Mouse (Mus musculus) thymus, adult 2 months (tissue): ENCODE measurements around the gene Psmb3. TPM values are rescaled to one million over a fixed set of nuclear protein-coding genes. Genes with fewer than 3 reads are reported as not detected.

Experiments
- DNase-seq: peaks from one replicate; pipeline ENCODE4 v3.0.0; 2021
- H3K27ac ChIP-seq: fragments of 200-500 bp; 2 replicates; pipeline ENCODE4 v1.5.1; 2012; ENCODE audit warnings: low read length, control low read depth; ENCODE audit not compliant: control insufficient read depth, insufficient read depth
- H3K27me3 ChIP-seq: fragments of 200-500 bp; 2 replicates; pipeline ENCODE4 v1.6.1; 2012; ENCODE audit warnings: mild to moderate bottlenecking, low read length, moderate library complexity, mixed read lengths; ENCODE audit not compliant: control insufficient read depth, insufficient read depth
- H3K36me3 ChIP-seq: fragments of 200-500 bp; 2 replicates; pipeline ENCODE4 v1.6.1; 2012; ENCODE audit warnings: mild to moderate bottlenecking, low read length, moderate library complexity; ENCODE audit not compliant: control insufficient read depth, insufficient read depth
- H3K4me1 ChIP-seq: fragments of 200-500 bp; replicated peaks from 2 replicates; pipeline ENCODE4 v1.6.1; 2012; ENCODE audit warnings: low read length; ENCODE audit not compliant: control insufficient read depth, insufficient read depth
- H3K4me3 ChIP-seq: fragments of 200-500 bp; 2 replicates; pipeline ENCODE4 v1.5.1; 2012; ENCODE audit warnings: mild to moderate bottlenecking, low read length, control low read depth, moderate library complexity; ENCODE audit not compliant: control insufficient read depth, insufficient read depth
- CTCF ChIP-seq: fragments of 200-500 bp; IDR thresholded peaks from 2 replicates; pipeline ENCODE4 v1.5.1; 2012; ENCODE audit warnings: mild to moderate bottlenecking, control low read depth, low read length, moderate library complexity, borderline replicate concordance; ENCODE audit not compliant: control insufficient read depth, poor library complexity, insufficient read depth; ENCODE audit errors: extremely low read depth
- POLR2A ChIP-seq: fragments of 200-500 bp; IDR thresholded peaks from 2 replicates; pipeline ENCODE4 v1.6.1; 2012; ENCODE audit warnings: mild to moderate bottlenecking, low read length, control low read depth, moderate library complexity; ENCODE audit not compliant: control insufficient read depth, poor library complexity, insufficient read depth; ENCODE audit errors: extremely low read depth
- WGBS: fragments of 180-500 bp; shearing (Covaris S2); methylation state at CpG from one replicate; pipeline ENCODE4 v1.1.7; 2018; 5-methylcytosine and 5-hydroxymethylcytosine counted together
- polyA plus RNA-seq: library from polyadenylated mRNA; depleted of rRNA; stranded (reverse); fragments of >200 nt; gene quantifications from 2 replicates; pipeline ENCODE4 v1.2.3, GENCODE M21; 2012

Psmb3 gene
- polyA plus RNA-seq, 1 experiment, result 477 TPM

DNA sequence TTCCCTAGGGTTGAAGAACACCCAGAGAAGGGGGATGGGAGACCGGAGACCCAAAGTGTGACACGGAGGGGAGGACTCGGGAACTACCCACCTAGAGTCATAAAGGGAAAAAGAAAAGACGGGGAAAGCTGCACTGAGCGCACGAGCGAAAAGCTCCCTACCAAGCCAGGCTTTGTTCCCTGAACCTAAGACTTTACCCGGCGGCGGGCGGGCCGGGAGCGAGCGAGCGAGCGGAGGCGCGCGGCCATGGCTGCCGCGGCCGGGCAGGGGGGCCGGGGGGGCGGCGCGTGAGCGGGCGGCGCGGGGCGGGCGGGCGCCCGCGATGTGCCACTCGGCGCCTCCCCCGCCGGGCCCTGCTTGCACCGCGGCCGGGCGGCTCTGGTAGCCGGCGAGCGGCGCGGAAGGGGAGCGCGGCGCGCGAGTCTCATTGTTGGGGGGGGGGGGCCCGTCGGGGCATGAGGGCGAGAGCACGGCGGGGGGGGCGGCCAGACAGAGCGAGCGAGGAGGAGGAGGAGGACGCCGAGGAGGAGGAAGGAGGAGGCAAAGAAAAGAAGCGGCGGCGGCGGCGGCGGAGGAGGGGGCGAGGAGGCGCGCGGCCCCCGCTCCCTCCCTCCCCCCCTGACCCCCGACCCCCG lies 40.2 kb upstream of the Psmb3 start, which contains the start of gene Mllt6:
TSS of gene Mllt6 (plus strand) at position 522 of the 635 bp plus-strand sequence.
- H3K36me3 ChIP-seq, result no peaks in the 10 kb centered on the region; the same call in 1 of the 2 replicates
- peaks cover 49% of the 10 kb centered on the region for H3K4me1 ChIP-seq
- no peaks in the 10 kb centered on the region for H3K27me3 ChIP-seq
- H3K27ac ChIP-seq, result peak within 1 kb of the TSS; percentile 79
- H3K4me3 ChIP-seq, result peak within 1 kb of the TSS; percentile 74
- TF ChIP-seq POLR2A (0 out of 2 replicates have a peak, but pooled peaks have one; percentile 30), CTCF (no peak)
- peak; percentile 58 for DNase-seq
- WGBS, result 2% methylated on average over 36 of the region's 76 CpGs

DNA sequence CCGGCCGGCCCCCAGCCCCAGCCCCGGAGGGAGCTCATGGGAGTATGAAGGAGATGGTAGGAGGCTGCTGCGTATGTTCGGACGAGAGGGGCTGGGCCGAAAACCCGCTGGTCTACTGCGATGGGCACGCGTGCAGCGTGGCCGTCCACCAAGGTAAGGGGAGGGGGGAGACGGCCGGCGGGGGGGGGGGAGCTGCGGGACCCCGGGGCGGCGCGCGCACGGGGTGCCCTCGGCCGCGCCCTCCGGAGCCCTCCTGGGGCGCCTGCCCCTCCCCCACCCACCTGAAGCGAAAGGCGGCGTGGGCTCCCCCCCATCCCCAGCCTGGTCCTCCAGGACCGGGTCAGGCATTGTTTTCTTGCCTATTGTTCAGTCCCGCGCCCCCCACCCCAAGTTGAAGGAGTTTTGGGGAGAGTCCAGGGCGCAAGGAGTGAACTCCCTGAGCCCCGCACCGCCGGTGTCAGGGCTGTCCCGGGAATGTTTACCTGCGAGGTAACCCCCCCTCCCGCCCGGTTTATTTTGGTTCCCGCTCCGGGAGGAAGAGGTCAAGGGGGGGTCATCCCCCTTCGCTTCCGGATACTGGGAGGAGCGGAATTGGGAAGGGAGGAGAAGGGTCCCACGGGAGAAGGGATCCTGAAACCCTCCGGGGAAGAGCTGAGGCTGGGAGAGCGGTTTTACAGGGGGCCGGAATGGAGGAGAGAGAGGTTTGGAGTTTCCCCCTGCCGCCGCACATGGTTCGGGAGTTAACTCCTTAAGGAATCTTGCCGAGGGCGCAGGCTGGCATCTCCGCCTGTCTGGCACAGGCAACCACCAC lies 39.5 kb upstream of the Psmb3 start:
- Histone ChIP-seq H3K4me1 (peaks cover 48% of the 10 kb centered on the region), H3K4me3 (peak overlapping the region; percentile 74), H3K36me3 (no peaks in the 10 kb centered on the region; the same call in 1 of the 2 replicates), H3K27ac (peak overlapping the region; percentile 44; the same call in 1 of the 2 replicates), H3K27me3 (no peaks in the 10 kb centered on the region)
- DNase-seq, result peak; percentile 39
- 1% methylated on average over 36 of the region's 57 CpGs for WGBS
- TF ChIP-seq CTCF, result 0 out of 2 replicates have a peak, but pooled peaks have one; percentile 8
- no peak for TF ChIP-seq POLR2A

DNA sequence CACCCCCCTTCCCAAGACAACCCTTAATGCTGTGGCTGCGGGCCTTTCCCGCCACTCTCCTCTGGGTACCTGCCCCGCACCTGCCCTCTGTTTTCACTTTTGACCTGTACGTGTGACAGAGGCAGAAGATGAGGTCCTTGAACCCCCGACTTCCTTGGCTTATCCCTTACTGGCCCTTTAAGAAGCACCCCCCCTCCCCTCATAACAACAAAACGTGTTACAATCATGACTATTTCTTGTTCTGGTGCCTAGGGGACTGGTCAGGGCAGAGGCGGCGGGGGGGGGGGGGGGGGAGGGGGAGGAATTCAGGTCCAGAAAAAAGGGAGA lies 38.9 kb upstream of the Psmb3 start:
- H3K4me3 ChIP-seq, result peak overlapping the region; percentile 74
- no peaks in the 10 kb centered on the region; the same call in 1 of the 2 replicates for H3K36me3 ChIP-seq
- no peak for TF ChIP-seq CTCF
- no peak for TF ChIP-seq POLR2A
- no peaks in the 10 kb centered on the region for H3K27me3 ChIP-seq
- DNase-seq, result no peak
- no peak overlapping the region; the same call in 1 of the 2 replicates for H3K27ac ChIP-seq
- 4% methylated on average over 8 of the region's 8 CpGs for WGBS
- peaks cover 45% of the 10 kb centered on the region for H3K4me1 ChIP-seq

DNA sequence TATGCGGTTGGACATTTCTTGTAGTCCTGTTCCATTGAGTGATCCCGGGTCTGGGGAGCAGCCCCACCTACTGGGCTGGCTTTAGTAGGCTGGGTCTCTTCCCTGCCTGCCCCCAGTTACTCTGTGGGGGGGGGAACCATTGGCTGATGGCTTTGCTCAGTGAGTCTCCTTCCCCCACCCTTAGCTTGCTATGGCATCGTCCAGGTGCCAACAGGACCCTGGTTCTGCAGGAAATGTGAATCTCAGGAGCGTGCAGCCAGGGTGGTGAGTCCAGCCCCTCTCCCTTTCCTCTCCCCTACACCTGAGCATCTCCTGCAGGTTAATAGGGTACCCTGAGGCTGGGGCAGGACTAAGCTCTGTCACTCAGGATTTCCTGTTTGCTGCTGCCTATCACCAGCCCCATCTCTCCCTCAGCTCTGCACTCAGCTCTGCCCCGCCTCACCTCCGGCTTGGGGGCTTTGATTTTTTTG lies 38.4 kb upstream of the Psmb3 start:
- DNase-seq, result peak; percentile 46
- H3K27ac ChIP-seq, result no peak overlapping the region
- TF ChIP-seq CTCF (no peak), POLR2A (no peak)
- H3K27me3 ChIP-seq, result no peaks in the 10 kb centered on the region
- 10% methylated on average over 6 of the region's 6 CpGs for whole genome bisulfite sequencing
- H3K4me3 ChIP-seq, result peak overlapping the region; percentile 37
- H3K4me1 ChIP-seq, result peaks cover 40% of the 10 kb centered on the region
- no peaks in the 10 kb centered on the region; the same call in none of the 2 replicates for H3K36me3 ChIP-seq

DNA sequence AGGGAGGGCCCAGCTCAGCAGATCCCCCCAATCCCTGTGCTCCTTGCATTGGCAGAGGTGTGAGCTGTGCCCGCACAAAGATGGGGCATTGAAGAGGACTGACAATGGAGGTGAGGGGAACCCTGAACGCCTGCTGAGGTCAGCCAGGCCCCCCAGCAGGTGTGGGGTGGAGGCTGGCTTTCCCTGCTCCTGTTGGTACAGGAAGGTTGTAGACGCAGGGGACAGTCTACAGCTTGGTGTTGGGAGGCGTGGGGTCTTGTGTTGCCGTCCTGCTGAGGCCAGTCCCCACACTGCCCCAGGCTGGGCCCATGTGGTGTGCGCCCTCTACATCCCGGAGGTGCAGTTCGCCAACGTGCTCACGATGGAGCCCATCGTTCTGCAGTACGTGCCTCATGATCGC lies 37.8 kb upstream of the Psmb3 start:
- Histone ChIP-seq H3K27ac (no peak overlapping the region), H3K4me3 (no peak overlapping the region), H3K4me1 (peaks cover 39% of the 10 kb centered on the region), H3K27me3 (no peaks in the 10 kb centered on the region), H3K36me3 (peaks cover 4% of the 10 kb centered on the region)
- TF ChIP-seq CTCF (no peak), POLR2A (no peak)
- 95% methylated on average over 13 of the region's 13 CpGs for WGBS
- no peak for DNase-seq

DNA sequence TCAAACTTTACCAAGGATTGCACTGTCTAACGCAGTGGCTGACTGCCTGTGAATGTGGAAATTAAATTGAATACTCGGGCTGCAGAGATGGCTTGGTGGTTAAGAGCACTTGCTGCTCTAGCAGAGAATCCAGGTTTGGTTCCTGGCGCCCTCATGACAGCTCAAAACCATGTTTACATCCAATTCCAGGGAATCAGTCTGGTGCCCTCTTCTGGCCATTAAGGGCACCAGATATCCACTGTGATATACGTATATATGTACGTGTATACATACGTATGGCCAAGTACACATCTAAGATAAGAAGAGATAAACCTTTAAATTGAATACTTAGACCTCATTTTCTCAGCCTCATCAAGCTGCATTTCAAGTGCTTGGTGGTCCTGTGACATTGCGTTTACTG lies 37.0 kb upstream of the Psmb3 start:
- TF ChIP-seq POLR2A (no peak), CTCF (no peak)
- Histone ChIP-seq H3K27ac (no peak overlapping the region), H3K36me3 (peaks cover 7% of the 10 kb centered on the region), H3K4me1 (peaks cover 31% of the 10 kb centered on the region), H3K27me3 (no peaks in the 10 kb centered on the region), H3K4me3 (no peak overlapping the region)
- 98% methylated on average over 7 of the region's 7 CpGs for WGBS
- no peak for DNase-seq
